Mouse (Mus musculus): Measurements from ENCODE around the gene Crtc2. TPM values are rescaled to one million over a fixed set of nuclear protein-coding genes. Genes with fewer than 3 reads are reported as not detected.

The Crtc2 gene
- total RNA-seq, 2 experiments from 2014 or later: 29.6 to 31.4 TPM

GRCm38 (mm10) chr3:90294064-90294440, 40.1 kb downstream of the Crtc2 start:
- intact Hi-C loops (cut with DNase I): loop anchor here (5.0 kb wide), 1 partner anchor 78 kb away; no protein-coding TSS in a partner anchor
- no peak for DNase-seq

GRCm38 (mm10) chr3:90294651-90295050, 40.7 kb downstream of the Crtc2 start:
- intact Hi-C loops (cut with DNase I): loop anchor here (5.0 kb wide), 1 partner anchor 78 kb away; no protein-coding TSS in a partner anchor
- no peak for DNase-seq

- no peak for DNase-seq
- intact Hi-C loops (cut with DNase I): no loop called here
Observed at GRCm38 (mm10) chr3:90305801-90306200, 51.8 kb downstream of the Crtc2 start.

- no peak for DNase-seq
- intact Hi-C loops (cut with DNase I): no loop called here
Observed at GRCm38 (mm10) chr3:90309589-90309988, 55.6 kb downstream of the Crtc2 start.

- intact Hi-C loops (cut with DNase I): no loop called here
- DNase-seq: no peak
Observed at GRCm38 (mm10) chr3:90313367-90313766, 59.4 kb downstream of the Crtc2 start.

Small RNA genes lying within 50 kb of the gene (microRNA-seq; reads per million reads assigned to microRNA genes)
- gene Mir7012: not detected

Other genes starting within 250 kb of the Crtc2 start
- 10 to 100 TPM; 72.3 to 83.5 TPM for gene 4933434E20Rik, start 202.5 kb upstream of the Crtc2 start, total RNA-seq (2021)
- gene Ubap2l, start 201.5 kb upstream of the Crtc2 start, total RNA-seq (2021): 100 to 1,000 TPM; 212 to 217 TPM
- gene Tpm3, start 181.5 kb upstream of the Crtc2 start, total RNA-seq (2021): 100 to 1,000 TPM; 291 to 310 TPM
- under 1 TPM; 0.46 to 0.50 TPM for gene Nup210l, start 150.0 kb upstream of the Crtc2 start, total RNA-seq (2021)
- 1,000 to 10,000 TPM; 1,145 to 1,256 TPM for gene Rps27, start 40.5 kb upstream of the Crtc2 start, total RNA-seq (2021)
- gene Rab13, start 40.5 kb upstream of the Crtc2 start, total RNA-seq (2021): 10 to 100 TPM; 11.5 to 12.1 TPM
- gene Jtb, start 22.6 kb upstream of the Crtc2 start, total RNA-seq (2021): 10 to 100 TPM; 42.7 to 53.0 TPM
- under 1 TPM; 0.24 to 0.28 TPM for gene Creb3l4, start 10.7 kb upstream of the Crtc2 start, total RNA-seq (2021)
- gene Slc39a1, start 6.0 kb upstream of the Crtc2 start, total RNA-seq (2021): 10 to 100 TPM; 41.2 TPM
- gene Dennd4b, start 11.0 kb downstream of the Crtc2 start, total RNA-seq (2021): 10 to 100 TPM; 29.8 to 29.9 TPM
- 100 to 1,000 TPM; 101 to 117 TPM for gene Gatad2b, start 39.0 kb downstream of the Crtc2 start, total RNA-seq (2021)
- gene Slc27a3, start 135.8 kb downstream of the Crtc2 start, total RNA-seq (2021): 10 to 100 TPM; 25.8 to 26.3 TPM
- gene Ints3, start 179.5 kb downstream of the Crtc2 start, total RNA-seq (2021): 10 to 100 TPM; 71.0 to 73.8 TPM
- 1 to 10 TPM; 3.1 to 3.8 TPM for gene Npr1, start 211.7 kb downstream of the Crtc2 start, total RNA-seq (2021)
- gene Ilf2, start 222.0 kb downstream of the Crtc2 start, total RNA-seq (2021): 100 to 1,000 TPM; 155 to 161 TPM
- 10 to 100 TPM; 35.4 to 37.2 TPM for gene Snapin, start 236.9 kb downstream of the Crtc2 start, total RNA-seq (2021)